Mouse (Mus musculus): ENCODE data around the gene Teddm1b. TPM values are rescaled to one million over a fixed set of nuclear protein-coding genes. Genes with fewer than 3 reads are reported as not detected.

Gene Teddm1b
- polyA plus RNA-seq, 1 experiment from 2014 or later: 0.24 TPM

DNA sequence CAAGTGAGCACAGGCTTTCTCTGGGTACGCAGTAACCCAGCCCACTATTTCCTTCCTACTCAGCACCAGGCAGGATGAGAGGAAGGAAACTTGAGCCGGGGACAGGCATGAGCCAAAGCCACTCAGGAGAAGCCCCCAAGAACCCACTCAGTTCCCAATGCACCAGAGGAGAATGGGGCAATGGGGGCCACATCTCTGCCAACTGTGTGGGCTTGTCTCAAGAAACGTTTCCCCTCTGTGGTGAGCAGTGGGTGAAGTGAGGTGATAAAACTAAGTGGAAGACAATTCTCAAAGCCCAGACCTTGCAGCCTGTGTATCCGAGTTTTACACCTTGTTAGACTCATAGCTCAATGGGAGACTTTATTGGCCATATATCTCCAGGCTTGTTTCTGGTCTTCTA is 17.3 kb downstream of the Teddm1b start, which contains the start of gene Teddm1a:
TSS of gene Teddm1a (plus strand) at position 301 of the 400 bp plus-strand sequence.
- H3K4me2 ChIP-seq (replicated peaks): no peak within 1 kb of the TSS
- H3K9ac ChIP-seq: no peak within 1 kb of the TSS
- no peaks in the 10 kb centered on the region for H3K9me3 ChIP-seq
- H3K4me1 ChIP-seq: peaks cover 6% of the 10 kb centered on the region
- H3K27ac ChIP-seq: no peak within 1 kb of the TSS
- WGBS: 46% methylated on average over 4 of the region's 4 CpGs
- no peaks in the 10 kb centered on the region for H3K36me3 ChIP-seq
- H3K4me3 ChIP-seq: no peak within 1 kb of the TSS
- ATAC-seq (ENCODE audit: low FRiP score, low read depth): no peak
- peaks cover 4% of the 10 kb centered on the region; the same call in 1 of the 2 replicates for H3K27me3 ChIP-seq

DNA sequence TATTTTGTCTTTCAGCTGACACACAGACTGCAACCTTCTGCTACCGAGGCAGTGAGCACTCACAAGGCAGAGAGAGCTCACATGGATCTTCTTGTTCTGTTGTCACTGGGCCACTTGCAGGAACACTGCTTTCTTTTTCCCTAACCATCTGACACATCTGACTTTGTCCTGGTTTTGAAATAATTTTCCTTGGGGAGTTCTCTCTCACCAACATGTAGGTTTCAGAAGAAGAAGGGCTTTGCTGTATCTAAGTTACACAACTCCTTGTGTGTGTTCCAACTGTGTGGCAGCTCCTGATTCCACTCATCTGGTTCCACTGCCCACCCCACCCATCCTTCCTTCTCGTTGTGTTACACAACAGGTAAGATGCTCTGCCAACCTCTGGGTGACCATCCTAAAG is 19.6 kb downstream of the Teddm1b start:
- no peak for ATAC-seq (ENCODE audit: low FRiP score, low read depth)
- Histone ChIP-seq H3K36me3 (no peaks in the 10 kb centered on the region), H3K9ac (no peak overlapping the region), H3K27me3 (peaks cover 4% of the 10 kb centered on the region; the same call in 1 of the 2 replicates), H3K4me3 (no peak overlapping the region), H3K27ac (no peak overlapping the region), H3K9me3 (no peaks in the 10 kb centered on the region), H3K4me2 (replicated peaks) (no peak overlapping the region), H3K4me1 (peaks cover 3% of the 10 kb centered on the region; the same call in 1 of the 2 replicates)
- WGBS: 56% methylated on average over 2 of the region's 2 CpGs

DNA sequence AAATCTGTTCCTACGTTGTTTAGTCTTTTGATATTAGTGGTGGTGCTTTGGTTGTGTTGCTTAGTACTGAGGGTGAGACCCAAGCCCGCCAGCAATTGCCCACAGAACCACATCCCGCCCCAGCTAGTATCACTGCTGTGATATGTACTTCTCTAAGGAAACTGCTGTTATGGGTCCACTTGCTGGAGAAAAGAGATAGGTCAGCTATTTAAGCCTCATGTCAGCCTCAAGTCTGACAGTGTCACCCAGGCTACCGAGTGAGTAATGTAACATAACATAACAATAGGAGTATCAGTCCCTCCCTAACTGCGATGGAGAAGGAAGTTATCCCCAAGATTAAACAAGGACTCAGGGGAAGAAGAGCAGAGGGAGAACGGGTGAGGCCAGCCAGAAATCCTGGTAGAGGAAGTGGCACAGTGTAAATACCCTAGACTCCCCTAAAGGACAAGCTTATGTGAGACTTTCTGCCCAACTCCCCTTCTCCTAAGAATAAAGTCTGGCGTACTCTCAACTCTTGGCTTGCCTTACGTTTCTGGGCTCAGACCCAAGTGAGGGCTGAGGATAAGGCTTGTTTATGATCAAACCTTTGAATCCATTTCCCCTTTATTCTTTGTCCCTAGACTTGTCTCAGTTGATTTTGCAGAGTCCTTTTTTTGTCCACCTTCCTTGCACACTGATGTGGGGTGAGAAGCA is 20.2 kb downstream of the Teddm1b start:
- WGBS: 62% methylated on average over 8 of the region's 8 CpGs
- ATAC-seq (ENCODE audit: low FRiP score, low read depth): no peak
- H3K4me3 ChIP-seq: no peak overlapping the region

GRCm38 (mm10) chr1:153894979-153895378 is 20.8 kb downstream of the Teddm1b start:
- H3K9ac ChIP-seq: no peak overlapping the region
- no peak for ATAC-seq (ENCODE audit: low FRiP score, low read depth)
- no peak overlapping the region for H3K4me2 ChIP-seq (replicated peaks)
- H3K27me3 ChIP-seq: peaks cover 4% of the 10 kb centered on the region; the same call in 1 of the 2 replicates
- H3K27ac ChIP-seq: no peak overlapping the region
- 37% methylated on average over 5 of the region's 5 CpGs for WGBS
- H3K36me3 ChIP-seq: no peaks in the 10 kb centered on the region
- H3K4me1 ChIP-seq: peaks cover 5% of the 10 kb centered on the region
- H3K4me3 ChIP-seq: no peak overlapping the region
- no peaks in the 10 kb centered on the region for H3K9me3 ChIP-seq

More for the DNA sequence above, 20.2 kb downstream of the Teddm1b start:
- Histone ChIP-seq H3K27me3 (peaks cover 4% of the 10 kb centered on the region; the same call in 1 of the 2 replicates), H3K4me2 (replicated peaks) (no peak overlapping the region), H3K36me3 (no peaks in the 10 kb centered on the region), H3K9ac (no peak overlapping the region), H3K27ac (no peak overlapping the region), H3K9me3 (no peaks in the 10 kb centered on the region), H3K4me1 (peaks cover 5% of the 10 kb centered on the region)

GRCm38 (mm10) chr1:153897196-153897595 is 23.1 kb downstream of the Teddm1b start:
- Histone ChIP-seq H3K27me3 (peaks cover 4% of the 10 kb centered on the region; the same call in 1 of the 2 replicates), H3K9ac (no peak overlapping the region), H3K9me3 (no peaks in the 10 kb centered on the region), H3K4me1 (peaks cover 19% of the 10 kb centered on the region), H3K4me2 (replicated peaks) (no peak overlapping the region), H3K27ac (no peak overlapping the region), H3K36me3 (no peaks in the 10 kb centered on the region), H3K4me3 (no peak overlapping the region)
- no peak for ATAC-seq (ENCODE audit: low FRiP score, low read depth)
- 79% methylated on average over 8 of the region's 8 CpGs for WGBS

DNA sequence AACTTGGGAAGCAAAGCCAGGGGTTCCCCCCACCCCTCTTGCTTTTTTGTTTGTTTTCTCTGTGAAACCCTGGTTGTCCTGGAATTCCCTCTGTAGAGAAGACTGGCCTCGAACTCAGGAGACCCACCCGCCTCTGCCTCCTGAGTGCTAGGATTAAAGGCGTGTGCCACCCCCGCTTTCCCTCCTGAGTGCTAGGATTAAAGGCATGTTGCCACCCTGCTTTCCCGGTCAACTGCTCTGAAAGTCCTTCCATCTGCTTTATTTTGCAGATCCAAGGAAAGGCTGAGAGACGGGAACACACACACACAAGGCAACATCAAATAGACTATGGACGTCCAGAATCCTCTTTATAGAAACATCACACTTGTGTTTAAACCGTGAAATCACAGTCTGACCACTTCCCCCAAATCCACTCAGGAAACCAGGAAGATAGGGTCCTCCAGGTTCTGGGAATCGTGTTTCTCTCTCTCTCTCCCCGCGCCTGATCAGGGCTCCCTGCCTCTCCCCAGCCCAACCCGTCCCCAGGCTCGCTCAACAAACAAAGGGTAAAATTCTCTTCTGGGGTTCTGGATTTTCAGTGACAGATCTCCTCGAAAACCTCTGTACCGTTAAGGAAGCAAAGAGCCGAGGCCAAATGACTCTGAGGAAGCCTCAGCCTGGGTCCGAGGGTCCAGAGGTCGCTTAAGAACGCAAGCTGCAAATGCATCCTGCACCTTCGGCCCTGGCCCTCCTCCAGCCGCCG is 25.0 kb downstream of the Teddm1b start:
- H3K27me3 ChIP-seq: no peaks in the 10 kb centered on the region
- peak; percentile 41 for ATAC-seq (ENCODE audit: low FRiP score, low read depth)

DNA sequence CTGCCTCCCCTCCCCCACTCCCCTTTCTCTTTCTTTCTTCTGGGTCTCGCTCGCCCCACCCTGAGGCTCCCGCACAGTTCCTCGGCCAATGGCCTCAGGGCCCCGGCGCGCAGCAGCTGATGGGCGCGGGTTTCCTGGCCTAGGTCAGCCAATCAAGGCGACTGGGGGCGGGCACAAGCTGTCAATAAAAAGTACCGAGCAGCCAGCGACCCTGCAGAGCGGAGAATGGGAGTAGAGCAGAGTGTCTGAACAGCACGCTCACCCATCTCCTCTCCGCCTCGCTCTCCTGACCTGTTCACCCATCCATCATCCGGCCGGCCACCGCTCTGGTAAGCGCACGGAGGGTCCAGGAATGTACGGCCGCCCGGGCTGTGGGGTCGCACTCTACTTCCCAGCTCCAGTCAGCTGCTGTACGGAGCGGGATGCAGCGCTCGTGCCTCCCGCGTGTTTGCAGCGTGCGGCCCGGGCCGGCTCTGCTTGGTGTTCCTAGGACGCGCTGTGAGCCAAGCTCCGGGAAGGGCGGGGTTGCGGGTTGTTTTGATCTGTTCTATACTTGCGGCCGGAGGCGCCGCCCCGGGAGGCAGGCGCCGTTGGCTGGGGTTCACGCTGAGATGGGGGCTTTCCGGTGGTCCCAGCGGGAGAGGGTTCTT is 25.7 kb downstream of the Teddm1b start, which contains the start of the genes Glul and Teddm2:
TSS of gene Glul (plus strand) at position 214 of the 650 bp plus-strand sequence.
TSS of gene Teddm2 (minus strand) at position 498 of the 650 bp plus-strand sequence.
- H3K36me3 ChIP-seq: peaks cover 22% of the 10 kb centered on the region
- H3K9ac ChIP-seq: peak within 1 kb of the TSS; percentile 90
- no peaks in the 10 kb centered on the region for H3K27me3 ChIP-seq
- H3K4me2 ChIP-seq (replicated peaks): peak within 1 kb of the TSS; percentile 70
- under 1% methylated on average over 51 of the region's 51 CpGs for WGBS
- H3K27ac ChIP-seq: peak within 1 kb of the TSS; percentile 95
- H3K9me3 ChIP-seq: no peaks in the 10 kb centered on the region
- peaks cover 28% of the 10 kb centered on the region for H3K4me1 ChIP-seq
- ATAC-seq (ENCODE audit: low FRiP score, low read depth): peak; percentile 97
- peak within 1 kb of the TSS; percentile 84 for H3K4me3 ChIP-seq

More for the DNA sequence above, 25.0 kb downstream of the Teddm1b start:
- 18% methylated on average over 22 of the region's 22 CpGs for WGBS
- peak overlapping the region; percentile 84 for H3K4me3 ChIP-seq
- peaks cover 15% of the 10 kb centered on the region for H3K36me3 ChIP-seq
- H3K9me3 ChIP-seq: no peaks in the 10 kb centered on the region
- peaks cover 28% of the 10 kb centered on the region for H3K4me1 ChIP-seq
- peak overlapping the region; percentile 95 for H3K27ac ChIP-seq
- peak overlapping the region; percentile 74 for H3K9ac ChIP-seq
- H3K4me2 ChIP-seq (replicated peaks): peak overlapping the region; percentile 70

DNA sequence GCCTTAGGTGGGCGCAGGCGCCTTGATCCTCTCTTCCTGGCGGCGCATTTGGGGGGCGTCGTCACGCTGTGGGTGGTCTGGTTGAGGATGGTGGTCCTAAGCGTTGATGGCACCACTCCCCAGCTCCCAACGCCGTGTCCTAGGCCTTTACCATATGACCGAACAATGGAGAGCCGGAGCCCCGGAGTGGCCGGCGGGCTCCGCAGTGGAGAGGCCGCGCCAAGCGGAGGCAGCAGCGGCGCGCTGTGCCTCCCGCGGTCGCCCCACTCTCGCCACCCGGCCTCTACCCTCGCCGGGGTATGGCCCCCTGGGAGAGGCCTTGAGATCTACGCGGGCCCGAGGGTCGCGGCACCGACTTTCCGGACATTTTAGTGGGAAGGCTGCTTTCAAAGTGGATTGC is 26.2 kb downstream of the Teddm1b start:
- peak overlapping the region; percentile 95 for H3K27ac ChIP-seq
- 0% methylated on average over 33 of the region's 36 CpGs for WGBS
- H3K36me3 ChIP-seq: peaks cover 27% of the 10 kb centered on the region
- H3K9me3 ChIP-seq: no peaks in the 10 kb centered on the region
- peak; percentile 35; the same call in 1 of the 2 replicates for ATAC-seq (ENCODE audit: low FRiP score, low read depth)
- no peaks in the 10 kb centered on the region for H3K27me3 ChIP-seq
- peak overlapping the region; percentile 90 for H3K9ac ChIP-seq
- H3K4me1 ChIP-seq: peaks cover 25% of the 10 kb centered on the region
- peak overlapping the region; percentile 84 for H3K4me3 ChIP-seq
- H3K4me2 ChIP-seq (replicated peaks): peak overlapping the region; percentile 70

GRCm38 (mm10) chr1:153900860-153901730 is 26.9 kb downstream of the Teddm1b start:
- Histone ChIP-seq H3K27ac (peak overlapping the region; percentile 95; the same call in 1 of the 2 replicates), H3K9ac (peak overlapping the region; percentile 90)
- no peak for ATAC-seq (ENCODE audit: low FRiP score, low read depth)

GRCm38 (mm10) chr1:153903006-153903405 is 28.9 kb downstream of the Teddm1b start:
- H3K27me3 ChIP-seq: no peaks in the 10 kb centered on the region
- WGBS: 90% methylated on average over 13 of the region's 13 CpGs
- peaks cover 25% of the 10 kb centered on the region for H3K4me1 ChIP-seq
- no peak overlapping the region for H3K9ac ChIP-seq
- H3K27ac ChIP-seq: no peak overlapping the region
- ATAC-seq (ENCODE audit: low FRiP score, low read depth): no peak
- no peaks in the 10 kb centered on the region for H3K9me3 ChIP-seq
- H3K36me3 ChIP-seq: peaks cover 54% of the 10 kb centered on the region
- H3K4me2 ChIP-seq (replicated peaks): no peak overlapping the region
- no peak overlapping the region for H3K4me3 ChIP-seq

More at GRCm38 (mm10) chr1:153900860-153901730, 26.9 kb downstream of the Teddm1b start:
- Histone ChIP-seq H3K4me3 (peak overlapping the region; percentile 84), H3K27me3 (no peaks in the 10 kb centered on the region), H3K9me3 (no peaks in the 10 kb centered on the region), H3K36me3 (peaks cover 35% of the 10 kb centered on the region), H3K4me2 (replicated peaks) (peak overlapping the region; percentile 70), H3K4me1 (peaks cover 25% of the 10 kb centered on the region)
- 1% methylated on average over 25 of the region's 25 CpGs for WGBS

DNA sequence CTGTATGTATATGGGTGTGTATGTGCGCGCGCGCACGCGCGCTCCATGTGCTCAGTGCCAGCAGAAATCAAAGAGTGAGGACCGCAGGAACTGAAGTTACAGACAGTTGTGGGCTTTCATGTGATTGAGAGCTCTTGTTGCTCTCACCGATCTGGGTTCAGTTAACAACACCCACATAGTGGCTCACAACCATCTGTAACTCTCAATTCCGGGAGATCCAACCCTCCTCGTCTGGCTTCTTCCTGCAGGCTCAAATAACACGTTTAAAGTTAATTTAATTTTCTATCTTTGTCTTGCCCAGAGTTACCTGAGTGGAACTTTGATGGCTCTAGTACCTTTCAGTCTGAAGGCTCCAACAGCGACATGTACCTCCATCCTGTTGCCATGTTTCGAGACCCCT is 30.1 kb downstream of the Teddm1b start:
- WGBS: 90% methylated on average over 14 of the region's 14 CpGs
- peaks cover 22% of the 10 kb centered on the region for H3K4me1 ChIP-seq
- H3K4me3 ChIP-seq: no peak overlapping the region
- H3K4me2 ChIP-seq (replicated peaks): no peak overlapping the region
- H3K27ac ChIP-seq: no peak overlapping the region
- H3K9ac ChIP-seq: no peak overlapping the region
- ATAC-seq (ENCODE audit: low FRiP score, low read depth): no peak
- no peaks in the 10 kb centered on the region for H3K9me3 ChIP-seq
- peaks cover 64% of the 10 kb centered on the region for H3K36me3 ChIP-seq
- H3K27me3 ChIP-seq: no peaks in the 10 kb centered on the region

All from limb, embryonic 13.5 days (tissue).